Mouse (Mus musculus) MEL (cell line): ENCODE measurements around the gene Dhrs3.

Experiments
- CHD2 ChIP-seq: IDR thresholded peaks from 2 replicates; pipeline ENCODE4 v1.6.1; 2011; ENCODE audit warnings: low read length, improper control_type of control experiment
- CTCF ChIP-seq, 3 experiments: IDR thresholded peaks in 2 of 3; conservative IDR thresholded peaks in 1 of 3; 2 replicates each; pipeline ENCODE4 v1.5.1; 2011 to 2012; ENCODE audit warnings: low read length in 3 of 3, low read depth in 2 of 3, mild to moderate bottlenecking in 2 of 3, improper control_type of control experiment in 1 of 3, inconsistent platforms in 1 of 3, mixed read lengths in 1 of 3, moderate library complexity in 1 of 3; ENCODE audit not compliant: control insufficient read depth in 1 of 3, insufficient read depth in 1 of 3, poor library complexity in 1 of 3, severe bottlenecking in 1 of 3
- GATA1 ChIP-seq: IDR thresholded peaks from 2 replicates; pipeline ENCODE4 v1.6.1; 2011; ENCODE audit warnings: low read depth, low read length, improper control_type of control experiment
- HCFC1 ChIP-seq: IDR thresholded peaks from 2 replicates; pipeline ENCODE4 v1.6.1; 2012; ENCODE audit warnings: low read depth, mild to moderate bottlenecking, inconsistent platforms, low read length, improper control_type of control experiment, moderate library complexity
- JUND ChIP-seq: IDR thresholded peaks from 2 replicates; pipeline ENCODE4 v1.6.1; 2011; ENCODE audit warnings: low read depth, mild to moderate bottlenecking, improper control_type of control experiment, low read length
- MAX ChIP-seq: IDR thresholded peaks from 2 replicates; pipeline ENCODE4 v1.6.1; 2011; ENCODE audit warnings: low read length, improper control_type of control experiment
- NELFE ChIP-seq: IDR thresholded peaks from 2 replicates; pipeline ENCODE4 v1.6.1; 2011; ENCODE audit warnings: low read depth, low read length, improper control_type of control experiment
- POLR2A ChIP-seq, 2 experiments: IDR thresholded peaks; 2 replicates each; pipeline ENCODE4 v1.6.1; 2011 to 2012; ENCODE audit warnings: low read length in 2 of 2, mild to moderate bottlenecking in 2 of 2, control low read depth in 1 of 2, improper control_type of control experiment in 1 of 2, low read depth in 1 of 2, moderate library complexity in 1 of 2; ENCODE audit not compliant: control insufficient read depth in 1 of 2, insufficient read depth in 1 of 2, poor library complexity in 1 of 2
- POLR2AphosphoS2 ChIP-seq: IDR thresholded peaks from 2 replicates; pipeline ENCODE4 v1.6.1; 2011; ENCODE audit warnings: low read length, improper control_type of control experiment
- USF2 ChIP-seq, 2 experiments: IDR thresholded peaks; 2 replicates each; pipeline ENCODE4 v1.6.1; 2011 to 2012; ENCODE audit warnings: improper control_type of control experiment in 2 of 2, low read length in 2 of 2, borderline replicate concordance in 1 of 2, inconsistent platforms in 1 of 2, low read depth in 1 of 2, mild to moderate bottlenecking in 1 of 2; ENCODE audit not compliant: insufficient read depth in 1 of 2
- ZKSCAN1 ChIP-seq: IDR thresholded peaks from 2 replicates; pipeline ENCODE4 v1.6.1; 2012; ENCODE audit warnings: low read depth, mild to moderate bottlenecking, inconsistent platforms, low read length, improper control_type of control experiment, moderate library complexity
- ZNF384 ChIP-seq: IDR thresholded peaks from 2 replicates; pipeline ENCODE4 v1.6.1; 2012; ENCODE audit warnings: low read depth, mild to moderate bottlenecking, inconsistent platforms, low read length, improper control_type of control experiment

- no peak for TF ChIP-seq CTCF (IDR thresholded peaks at IDR 0.05 in 2 of 3, conservative IDR thresholded peaks at IDR 0.05 in 1 of 3; ENCODE audit: control insufficient read depth in 1 of 3, insufficient read depth in 1 of 3, low read depth in 2 of 3, low read length in 3 of 3, poor library complexity in 1 of 3, severe bottlenecking in 1 of 3)
- no peak for TF ChIP-seq NELFE
- no peak for TF ChIP-seq MAX
- TF ChIP-seq GATA1 = no peak
- no peak for TF ChIP-seq USF2 (IDR thresholded peaks at IDR 0.05; ENCODE audit: borderline replicate concordance in 1 of 2, insufficient read depth in 1 of 2, low read depth in 1 of 2, low read length in 2 of 2)
- TF ChIP-seq HCFC1 = no peak
- no peak for TF ChIP-seq CHD2
- no peak for TF ChIP-seq ZNF384
- no peak for TF ChIP-seq ZKSCAN1
- TF ChIP-seq POLR2AphosphoS2 = no peak
- TF ChIP-seq POLR2A (IDR thresholded peaks at IDR 0.05; ENCODE audit: control insufficient read depth in 1 of 2, insufficient read depth in 1 of 2, low read depth in 1 of 2, low read length in 2 of 2, poor library complexity in 1 of 2) = no peak
- TF ChIP-seq JUND = no peak
Measured at GRCm38 (mm10) chr4:144917101-144917500, 24.5 kb downstream of the Dhrs3 start.
